Mouse (Mus musculus) bone marrow macrophage, adult 2 months (primary cell): ENCODE data around the gene Mylip.

Source experiments
- CTCF ChIP-seq: IDR thresholded peaks from 2 replicates; pipeline ENCODE4 v1.5.1; 2012; ENCODE audit warnings: low read depth, mild to moderate bottlenecking, low read length, moderate library complexity
- POLR2A ChIP-seq: IDR thresholded peaks from 2 replicates; pipeline ENCODE4 v1.6.1; 2012; ENCODE audit warnings: mild to moderate bottlenecking, low read depth, low read length, borderline replicate concordance

GRCm38 (mm10) chr13:45410936-45411335 is 21.4 kb downstream of the Mylip start:
- no peak for TF ChIP-seq CTCF
- TF ChIP-seq POLR2A = no peak
